Mouse (Mus musculus) urinary bladder, postnatal 4 days (tissue): ENCODE data around the gene Ccne1.

Source experiments
- DNase-seq, 2 experiments: peaks; one replicate each; pipeline ENCODE4 v3.0.0; 2021 to 2022; ENCODE audit warnings: low spot score in 2 of 2

Gene Ccne1

DNA sequence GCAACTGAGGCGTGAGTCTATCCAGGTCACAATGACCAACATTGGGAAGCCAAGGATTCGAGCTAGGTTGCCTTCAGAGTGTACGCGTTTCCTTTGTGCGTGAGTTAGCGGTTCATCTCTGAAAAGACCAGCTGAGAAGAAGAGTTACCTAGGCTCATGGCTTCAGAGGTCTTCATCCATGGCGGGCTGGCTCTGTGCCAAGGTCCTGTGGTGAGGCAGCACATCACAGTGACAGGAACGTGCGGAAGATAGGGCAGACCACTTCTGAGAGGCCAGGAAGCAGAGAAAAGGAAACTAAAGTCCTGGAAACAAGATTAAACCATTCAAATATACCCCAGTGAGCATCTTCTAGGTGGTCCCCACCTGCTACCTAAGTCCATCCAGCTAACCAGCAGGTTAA lies 53.1 kb downstream of the Ccne1 start:
- DNase-seq, result no peak
